Mouse (Mus musculus) limb, embryonic 15.5 days (tissue): ENCODE measurements around the gene Tspan14. TPM values are rescaled to one million over a fixed set of nuclear protein-coding genes. Genes with fewer than 3 reads are reported as not detected.

ENCODE experiments used
- ATAC-seq: fragments of 200-750 bp; cut with Nextera tagmentation; 2 replicates; pipeline ENCODE4 v1.8.0; 2017; ENCODE audit warnings: low read depth, moderate TSS enrichment; ENCODE audit not compliant: insufficient number of reproducible peaks, low FRiP score, low TSS enrichment
- H3K27ac ChIP-seq: fragments of 300-500 bp; sonication (generic); 2 replicates; pipeline ENCODE4 v1.5.1; 2015; ENCODE audit warnings: moderate library complexity, mild to moderate bottlenecking, inconsistent platforms
- H3K27me3 ChIP-seq: fragments of 300-500 bp; sonication (generic); 2 replicates; pipeline ENCODE4 v1.6.1; 2015; ENCODE audit warnings: inconsistent platforms
- H3K36me3 ChIP-seq: fragments of 300-500 bp; sonication (generic); 2 replicates; pipeline ENCODE4 v1.6.1; 2015; ENCODE audit warnings: inconsistent platforms
- H3K4me1 ChIP-seq: fragments of 300-500 bp; sonication (generic); 2 replicates; pipeline ENCODE4 v1.6.1; 2015; ENCODE audit warnings: inconsistent platforms
- H3K4me2 ChIP-seq: fragments of 300-500 bp; sonication (generic); 2 replicates; pipeline ENCODE4 v1.6.1; 2015; ENCODE audit warnings: mild to moderate bottlenecking, inconsistent platforms
- H3K4me3 ChIP-seq: fragments of 300-500 bp; sonication (generic); 2 replicates; pipeline ENCODE4 v1.5.1; 2015; ENCODE audit warnings: mild to moderate bottlenecking, inconsistent platforms
- H3K9ac ChIP-seq: fragments of 300-500 bp; sonication (generic); 2 replicates; pipeline ENCODE4 v1.6.1; 2015; ENCODE audit warnings: inconsistent platforms
- H3K9me3 ChIP-seq: fragments of 300-500 bp; sonication (generic); 2 replicates; pipeline ENCODE4 v1.6.1; 2016; ENCODE audit warnings: inconsistent platforms
- whole genome bisulfite sequencing: fragments of 180-500 bp; shearing (Covaris S2); methylation state at CpG from one replicate; pipeline ENCODE4 v1.1.7; 2015; 5-methylcytosine and 5-hydroxymethylcytosine counted together
- polyA plus RNA-seq: library from polyadenylated mRNA; unstranded; fragments of >200 nt; fragmentation: Nextera tagmentation; extraction: Ambion mirVana; gene quantifications from 2 replicates; pipeline ENCODE4 v1.2.1, GENCODE M21; 2015

The Tspan14 gene
- polyA plus RNA-seq, 1 experiment from 2014 or later: 70.3 TPM

DNA sequence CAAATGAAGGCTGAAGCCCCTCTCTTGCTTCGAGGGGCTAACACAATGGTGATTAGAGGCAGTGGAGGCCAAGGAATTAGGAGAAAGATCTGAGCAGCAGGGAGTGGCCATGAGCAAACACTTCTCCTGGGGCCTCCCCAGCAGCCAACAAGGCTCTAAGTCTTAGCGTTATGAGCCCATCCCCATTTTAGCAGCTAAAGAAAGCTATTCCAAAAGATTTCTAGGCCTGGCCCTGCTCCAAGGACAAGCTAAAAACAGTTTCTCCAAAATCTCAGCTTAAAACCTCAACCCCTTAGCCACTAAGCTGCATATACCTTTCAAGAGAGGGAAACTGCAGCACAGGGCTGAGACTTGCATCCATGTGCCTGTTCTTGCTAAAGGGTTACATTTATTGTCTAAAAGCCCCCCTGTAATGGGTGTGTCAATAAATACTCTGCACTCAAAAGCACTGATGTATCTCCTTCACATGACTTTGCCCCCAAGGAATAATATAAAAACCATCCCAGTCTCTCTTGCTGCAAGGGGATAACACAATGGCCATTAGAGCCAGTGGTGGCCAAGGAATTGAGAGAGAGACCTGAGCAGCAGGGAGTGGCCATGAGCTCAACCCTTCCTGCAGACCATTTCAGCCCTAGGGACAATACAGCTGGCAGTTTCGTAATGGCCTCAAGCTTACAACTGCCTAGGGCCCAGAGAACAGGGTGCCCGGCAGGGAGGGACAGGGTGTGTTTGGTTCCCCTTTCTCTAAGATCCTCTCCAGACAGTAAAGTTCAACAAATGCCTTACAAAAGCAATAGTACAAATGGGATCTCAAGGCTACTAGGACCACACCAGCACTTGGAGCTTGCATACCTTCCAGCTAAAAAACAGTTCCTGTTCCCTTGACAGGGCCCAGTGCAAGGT is 8.3 kb downstream of the Tspan14 start:
- Histone ChIP-seq H3K4me3 (no peak overlapping the region), H3K9me3 (no peaks in the 10 kb centered on the region), H3K27ac (peak overlapping the region; percentile 55), H3K36me3 (no peaks in the 10 kb centered on the region), H3K4me2 (no peak overlapping the region), H3K9ac (no peak overlapping the region), H3K4me1 (peaks cover 82% of the 10 kb centered on the region), H3K27me3 (no peaks in the 10 kb centered on the region)
- 28% methylated on average over 4 of the region's 4 CpGs for WGBS
- ATAC-seq: no peak

DNA sequence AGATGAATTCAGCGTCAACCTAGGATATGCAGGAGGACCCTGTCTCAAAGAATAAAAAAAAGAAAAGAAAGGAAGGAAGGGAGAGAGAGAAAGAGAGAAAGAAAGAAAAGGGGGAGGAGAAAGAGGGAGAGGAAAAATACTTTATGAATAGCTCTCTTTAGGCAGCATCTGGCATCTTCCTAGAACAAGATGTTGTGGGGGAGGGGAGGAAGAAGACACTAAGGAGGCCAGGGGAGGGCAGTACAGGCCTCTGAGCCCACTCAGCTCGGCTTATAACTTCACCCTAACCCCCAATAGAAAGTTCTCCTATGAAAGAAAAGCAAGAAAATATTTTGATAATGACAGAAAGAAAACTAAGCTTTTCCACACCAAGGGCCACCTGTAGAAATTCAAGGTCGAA is 9.0 kb downstream of the Tspan14 start:
- peaks cover 82% of the 10 kb centered on the region for H3K4me1 ChIP-seq
- H3K9ac ChIP-seq: no peak overlapping the region
- H3K9me3 ChIP-seq: no peaks in the 10 kb centered on the region
- H3K4me2 ChIP-seq: no peak overlapping the region
- no peaks in the 10 kb centered on the region for H3K27me3 ChIP-seq
- H3K36me3 ChIP-seq: no peaks in the 10 kb centered on the region
- H3K4me3 ChIP-seq: no peak overlapping the region
- WGBS: 60% methylated on average over 3 of the region's 3 CpGs
- ATAC-seq: no peak
- H3K27ac ChIP-seq: peak overlapping the region; percentile 55

DNA sequence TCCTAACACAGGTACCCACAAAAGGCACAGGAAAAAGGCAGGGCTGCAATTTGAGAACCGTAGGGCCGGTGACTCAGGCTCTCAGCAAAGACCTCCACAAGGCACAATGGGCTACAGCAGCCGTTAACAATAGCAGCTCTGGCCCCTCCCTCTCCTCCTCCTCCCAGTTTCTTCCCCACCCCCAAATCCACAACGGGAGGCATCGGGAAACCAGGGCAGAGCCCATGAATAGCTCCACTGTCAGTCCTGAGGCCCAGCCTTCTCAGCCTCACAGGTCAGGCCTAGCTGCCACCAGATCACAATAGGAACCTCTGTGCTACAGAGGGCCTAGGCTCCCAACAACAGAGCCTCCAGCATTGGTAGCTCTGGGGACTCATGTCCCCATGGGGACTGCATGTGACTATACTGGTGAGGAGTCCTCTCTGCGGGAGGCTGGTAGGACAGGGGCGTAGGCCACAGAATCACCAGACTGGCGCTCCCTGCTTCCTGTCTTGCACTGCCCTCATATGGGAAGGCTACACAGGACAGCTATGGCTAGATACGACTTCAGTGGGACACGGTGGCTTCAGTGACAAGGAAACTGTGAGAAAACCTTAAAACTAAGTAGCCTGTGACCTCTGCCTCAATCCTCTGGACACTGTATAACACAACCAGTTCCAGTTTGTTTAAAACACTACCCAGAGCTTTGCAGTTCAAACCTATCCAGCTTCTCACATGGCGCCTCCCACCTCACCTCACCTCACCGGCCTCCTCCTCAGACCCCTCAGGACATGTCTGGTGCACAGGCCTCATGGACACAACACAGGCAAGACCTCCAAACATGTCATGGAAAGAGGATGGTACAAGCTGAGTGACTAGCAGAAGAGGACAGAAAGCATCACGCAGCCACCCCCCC is 10.1 kb downstream of the Tspan14 start:
- peak; percentile 71 for ATAC-seq
- no peak overlapping the region for H3K9ac ChIP-seq

DNA sequence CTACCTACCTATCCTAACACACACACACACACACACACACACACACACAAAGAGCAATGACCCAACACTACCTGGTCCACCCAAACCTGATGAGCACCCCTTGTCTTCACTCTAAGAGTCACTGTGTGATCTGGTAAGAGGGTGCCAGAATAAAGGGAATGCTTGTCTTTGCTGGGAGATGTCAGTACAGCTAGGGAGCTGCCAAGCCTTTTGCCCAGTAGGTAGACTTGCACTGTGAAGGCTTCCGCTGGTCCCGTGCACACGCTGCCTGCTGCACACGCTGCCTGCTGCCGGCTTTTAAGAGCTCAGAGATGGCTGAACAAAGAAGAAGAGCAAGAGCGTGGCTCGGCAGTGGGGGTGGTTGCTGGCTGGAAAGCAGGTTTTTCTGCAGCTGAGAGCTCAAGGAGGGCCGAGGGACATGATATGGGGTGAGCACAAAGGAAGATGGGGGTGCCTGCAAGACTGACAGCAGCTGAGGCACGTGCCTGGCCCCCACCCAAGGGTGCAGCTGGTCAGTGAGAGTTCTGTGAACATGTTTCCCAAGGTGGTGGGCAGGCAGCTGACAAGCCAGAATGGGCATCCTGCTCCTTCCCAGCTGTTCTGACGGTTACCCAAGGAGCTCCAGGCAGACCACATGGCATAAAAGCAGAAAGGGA is 10.9 kb downstream of the Tspan14 start:
- Histone ChIP-seq H3K4me1 (peaks cover 83% of the 10 kb centered on the region), H3K4me2 (peak overlapping the region; percentile 21; the same call in 1 of the 2 replicates), H3K4me3 (no peak overlapping the region), H3K9ac (no peak overlapping the region), H3K9me3 (no peaks in the 10 kb centered on the region), H3K27me3 (no peaks in the 10 kb centered on the region), H3K27ac (peak overlapping the region; percentile 82), H3K36me3 (no peaks in the 10 kb centered on the region)
- WGBS: 17% methylated on average over 10 of the region's 10 CpGs
- ATAC-seq: no peak

More for the DNA sequence above, 10.1 kb downstream of the Tspan14 start:
- Histone ChIP-seq H3K27me3 (no peaks in the 10 kb centered on the region), H3K9me3 (no peaks in the 10 kb centered on the region), H3K4me2 (peak overlapping the region; percentile 21; the same call in 1 of the 2 replicates), H3K27ac (peak overlapping the region; percentile 82), H3K36me3 (no peaks in the 10 kb centered on the region), H3K4me1 (peaks cover 80% of the 10 kb centered on the region), H3K4me3 (no peak overlapping the region)
- 41% methylated on average over 13 of the region's 13 CpGs for WGBS

DNA sequence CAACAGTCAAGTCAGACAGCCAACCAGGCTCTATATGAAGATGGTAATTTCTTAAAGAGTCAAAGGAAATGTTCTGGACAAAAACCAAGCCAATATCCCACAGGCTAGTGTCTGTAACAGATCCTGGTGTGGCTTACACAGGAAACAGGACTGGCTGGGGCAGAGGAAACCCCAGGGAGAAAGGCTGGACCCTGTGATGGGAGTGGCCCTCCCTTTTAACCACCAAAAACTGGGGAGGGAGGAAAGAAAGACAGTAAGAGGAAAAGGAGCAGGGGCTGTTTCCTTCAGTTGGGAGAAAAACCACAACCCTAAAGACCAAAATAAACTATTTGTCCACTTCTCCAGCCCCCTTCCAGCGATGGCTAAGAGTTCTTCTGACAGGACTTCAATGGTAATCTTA is 11.5 kb downstream of the Tspan14 start:
- WGBS: 64% methylated on average over 1 of the region's 1 CpGs
- no peak overlapping the region for H3K4me3 ChIP-seq
- no peak overlapping the region for H3K4me2 ChIP-seq
- no peaks in the 10 kb centered on the region for H3K9me3 ChIP-seq
- H3K27me3 ChIP-seq: no peaks in the 10 kb centered on the region
- peaks cover 84% of the 10 kb centered on the region for H3K4me1 ChIP-seq
- ATAC-seq: no peak
- peak overlapping the region; percentile 82 for H3K27ac ChIP-seq
- H3K36me3 ChIP-seq: no peaks in the 10 kb centered on the region
- H3K9ac ChIP-seq: no peak overlapping the region

DNA sequence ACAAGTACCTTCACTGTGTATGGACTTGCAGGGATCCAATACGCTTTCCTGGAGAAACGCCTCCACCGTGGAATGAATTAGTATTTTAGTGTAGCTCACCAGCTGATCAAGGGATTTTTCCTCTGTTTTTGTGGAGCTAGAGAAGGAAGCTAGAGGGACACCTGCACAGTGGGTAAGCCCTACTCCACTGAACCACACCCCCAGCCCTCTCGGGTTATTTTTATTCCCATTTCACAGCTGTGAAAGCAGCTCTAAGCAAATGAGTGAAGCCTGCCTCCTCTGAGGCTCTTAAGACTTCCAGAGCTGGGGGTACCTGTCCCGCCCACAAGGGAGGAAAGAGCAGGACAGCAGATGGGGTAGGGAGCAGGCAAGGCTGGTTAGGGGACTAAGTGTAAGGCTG is 13.2 kb downstream of the Tspan14 start:
- no peak overlapping the region for H3K27ac ChIP-seq
- WGBS: 42% methylated on average over 5 of the region's 5 CpGs

DNA sequence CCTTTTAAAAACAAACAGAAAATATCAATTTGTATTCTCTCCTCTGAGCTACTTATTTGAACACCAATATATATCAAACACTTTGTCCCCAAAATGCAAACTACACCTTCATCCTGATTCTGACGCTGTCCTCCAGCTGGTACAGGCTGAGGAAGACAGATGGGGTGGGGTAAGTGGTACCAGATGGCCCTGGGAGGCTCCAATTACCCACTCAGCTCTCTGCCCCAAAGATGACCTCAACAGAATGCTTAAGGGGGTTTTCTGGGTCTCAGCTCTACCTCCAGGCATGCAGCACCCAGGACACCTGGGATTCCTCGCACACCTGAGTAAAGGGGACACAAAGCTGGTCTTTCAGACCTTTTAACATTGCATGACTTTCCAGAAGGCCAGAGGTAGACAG is 13.9 kb downstream of the Tspan14 start:
- H3K4me1 ChIP-seq: peaks cover 84% of the 10 kb centered on the region
- no peaks in the 10 kb centered on the region for H3K9me3 ChIP-seq
- whole genome bisulfite sequencing: 18% methylated on average over 2 of the region's 2 CpGs
- no peak overlapping the region for H3K4me3 ChIP-seq
- no peaks in the 10 kb centered on the region for H3K27me3 ChIP-seq
- no peaks in the 10 kb centered on the region for H3K36me3 ChIP-seq
- H3K27ac ChIP-seq: no peak overlapping the region
- no peak overlapping the region for H3K4me2 ChIP-seq
- no peak overlapping the region for H3K9ac ChIP-seq
- no peak for ATAC-seq

More for the DNA sequence above, 13.2 kb downstream of the Tspan14 start:
- H3K9ac ChIP-seq: no peak overlapping the region
- no peaks in the 10 kb centered on the region for H3K36me3 ChIP-seq
- H3K4me1 ChIP-seq: peaks cover 85% of the 10 kb centered on the region
- no peak overlapping the region for H3K4me3 ChIP-seq
- no peak for ATAC-seq
- no peak overlapping the region for H3K4me2 ChIP-seq
- no peaks in the 10 kb centered on the region for H3K9me3 ChIP-seq
- no peaks in the 10 kb centered on the region for H3K27me3 ChIP-seq

DNA sequence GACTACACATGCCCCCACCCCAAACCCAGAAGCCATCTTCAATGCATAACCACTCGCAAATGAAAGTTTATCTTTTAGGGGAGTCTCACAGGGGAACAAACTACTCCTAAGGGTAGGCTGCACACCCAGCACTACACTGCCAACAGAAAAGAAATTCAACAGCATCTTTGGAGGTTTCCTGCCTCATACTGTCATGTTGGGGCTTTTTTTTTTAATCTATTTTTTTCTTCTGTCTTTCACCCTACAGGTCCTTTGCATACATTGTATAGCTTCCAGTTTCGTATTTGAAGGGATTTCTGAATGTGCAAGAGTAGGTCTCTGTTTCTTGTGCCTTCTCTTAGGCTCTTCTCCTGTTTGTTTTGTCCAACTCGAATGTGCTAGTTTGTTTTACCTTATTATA is 14.3 kb downstream of the Tspan14 start:
- 71% methylated on average over 3 of the region's 3 CpGs for WGBS
- no peaks in the 10 kb centered on the region for H3K36me3 ChIP-seq
- ATAC-seq: no peak
- no peak overlapping the region for H3K4me3 ChIP-seq
- no peak overlapping the region for H3K27ac ChIP-seq
- no peaks in the 10 kb centered on the region for H3K9me3 ChIP-seq
- no peak overlapping the region for H3K9ac ChIP-seq
- no peak overlapping the region for H3K4me2 ChIP-seq
- no peaks in the 10 kb centered on the region for H3K27me3 ChIP-seq
- peaks cover 85% of the 10 kb centered on the region for H3K4me1 ChIP-seq

DNA sequence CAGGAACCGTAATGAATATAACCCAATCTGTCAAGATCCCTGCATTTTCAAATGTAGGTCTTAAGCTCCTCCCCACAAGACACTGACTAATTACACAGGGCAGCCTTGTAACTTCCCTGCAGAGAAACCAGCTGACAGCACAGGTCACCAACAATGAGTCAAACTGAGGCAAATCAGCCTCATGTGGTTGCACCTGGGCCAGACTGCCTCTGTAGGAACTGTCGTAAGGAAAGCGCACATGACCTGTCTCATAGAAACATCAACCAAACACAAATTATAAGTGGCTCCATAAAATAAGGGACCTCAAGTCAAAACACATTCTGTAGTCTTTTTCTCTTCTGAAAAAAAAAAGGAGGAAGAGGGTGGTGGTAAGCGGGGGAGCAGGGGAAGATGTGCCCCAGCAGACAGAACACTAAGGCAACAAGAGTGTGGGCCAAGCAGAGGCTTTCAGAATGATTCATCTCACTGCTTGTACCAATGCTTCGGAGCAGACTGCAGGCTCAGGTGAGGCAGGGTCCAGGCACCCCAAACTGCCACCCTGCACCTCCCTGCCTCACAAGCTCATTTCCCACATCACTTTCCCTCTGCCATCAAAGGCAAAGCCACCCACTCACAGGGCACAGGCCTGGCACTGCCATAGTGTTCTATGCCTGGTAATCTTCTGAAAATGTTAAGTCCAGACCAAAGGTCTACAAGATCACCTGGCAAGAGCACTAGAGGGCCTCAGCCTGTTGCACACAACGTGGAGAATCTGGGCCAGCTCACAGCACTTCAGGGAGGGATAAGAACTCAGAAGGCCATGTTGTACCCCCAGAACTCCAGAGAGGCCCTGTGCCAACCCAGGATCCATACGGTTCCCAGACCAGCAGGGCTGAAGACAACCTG is 16.6 kb downstream of the Tspan14 start:
- Histone ChIP-seq H3K27ac (peak overlapping the region; percentile 78), H3K27me3 (no peaks in the 10 kb centered on the region), H3K4me3 (no peak overlapping the region), H3K9ac (no peak overlapping the region), H3K36me3 (no peaks in the 10 kb centered on the region), H3K4me1 (peaks cover 62% of the 10 kb centered on the region), H3K9me3 (no peaks in the 10 kb centered on the region), H3K4me2 (no peak overlapping the region)
- ATAC-seq: no peak
- 70% methylated on average over 7 of the region's 7 CpGs for WGBS

DNA sequence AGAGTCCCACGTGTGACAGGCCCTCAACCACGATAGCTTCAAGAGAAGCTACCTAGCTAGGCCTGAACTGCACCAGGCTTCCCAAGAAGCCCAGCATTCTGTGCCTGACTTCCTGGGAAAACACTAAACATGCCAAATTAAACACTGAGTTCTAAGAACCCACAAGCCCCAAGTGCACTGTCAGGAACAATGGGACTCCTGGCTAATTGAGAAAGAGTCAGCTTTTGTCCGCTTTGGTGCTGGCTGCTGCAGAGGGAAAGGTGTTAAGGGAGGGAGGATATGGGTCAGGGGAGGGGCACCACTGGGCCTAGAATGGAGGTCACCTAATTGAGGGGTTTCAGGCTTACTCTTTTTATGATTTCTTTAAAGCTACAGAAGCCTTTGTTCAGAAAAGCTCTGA is 17.6 kb downstream of the Tspan14 start:
- Histone ChIP-seq H3K4me3 (no peak overlapping the region), H3K27me3 (no peaks in the 10 kb centered on the region), H3K4me1 (peaks cover 54% of the 10 kb centered on the region), H3K9ac (no peak overlapping the region), H3K4me2 (no peak overlapping the region), H3K27ac (peak overlapping the region; percentile 78), H3K36me3 (no peaks in the 10 kb centered on the region), H3K9me3 (no peaks in the 10 kb centered on the region)
- 49% methylated on average over 3 of the region's 3 CpGs for WGBS
- ATAC-seq: no peak

DNA sequence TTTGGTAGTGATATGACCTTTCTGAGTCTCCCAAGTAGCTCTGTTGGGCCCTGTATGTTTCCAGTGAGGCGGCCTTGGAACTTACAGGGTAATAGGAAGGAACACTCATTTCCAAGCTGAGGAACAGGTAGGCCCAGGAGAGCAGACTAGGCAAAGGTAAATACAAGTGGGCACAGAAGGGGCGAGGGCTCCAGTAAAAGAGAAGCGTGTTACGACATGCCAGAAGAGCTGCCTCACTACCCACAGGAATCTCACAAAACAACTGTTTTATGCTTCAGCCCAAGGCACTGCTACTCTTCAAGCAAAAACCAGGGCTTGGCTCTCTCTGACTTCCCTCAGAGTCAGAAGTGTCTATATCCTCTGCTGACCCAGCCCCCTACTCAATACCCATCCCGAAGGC is 18.1 kb downstream of the Tspan14 start:
- Histone ChIP-seq H3K9ac (no peak overlapping the region), H3K4me3 (no peak overlapping the region), H3K4me2 (no peak overlapping the region), H3K36me3 (no peaks in the 10 kb centered on the region), H3K27ac (peak overlapping the region; percentile 78), H3K4me1 (peaks cover 50% of the 10 kb centered on the region), H3K9me3 (no peaks in the 10 kb centered on the region), H3K27me3 (no peaks in the 10 kb centered on the region)
- ATAC-seq: peak; percentile 40; the same call in 1 of the 2 replicates
- WGBS: 69% methylated on average over 5 of the region's 5 CpGs
